Mouse (Mus musculus): ENCODE results near the gene Eci3. TPM values are rescaled to one million over a fixed set of nuclear protein-coding genes. Genes with fewer than 3 reads are reported as not detected.

Eci3 gene
- polyA plus RNA-seq, 1 experiment from 2014 or later, result not detected

DNA sequence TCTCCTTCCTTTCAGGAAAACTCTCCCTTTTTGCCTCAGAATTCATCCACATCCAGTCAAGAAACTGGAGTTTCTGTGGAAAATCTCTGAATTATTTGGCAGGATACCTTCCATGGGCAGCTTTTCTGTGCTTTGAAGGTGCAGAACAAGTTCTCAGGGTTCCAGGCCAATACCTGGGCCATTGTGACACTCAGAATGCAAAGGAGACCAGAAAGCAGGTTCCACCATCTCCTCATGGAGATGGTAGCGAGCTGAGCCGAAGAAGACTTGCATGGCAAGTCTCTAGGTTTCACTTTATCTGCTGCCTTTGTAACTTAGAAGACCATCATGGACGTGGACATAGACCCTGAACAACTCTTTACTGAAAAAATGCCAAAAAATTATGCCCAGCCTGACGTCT, 39.4 kb downstream of the Eci3 start, which contains the start of the genes Fam217a and 4933417A18Rik:
Gene Fam217a, minus strand, starts transcription at position 101 of the 400 bp plus-strand sequence.
Gene 4933417A18Rik, plus strand, starts transcription at position 200 of the 400 bp plus-strand sequence.
- H3K4me1 ChIP-seq (replicated peaks), result no peaks in the 10 kb centered on the region
- H3K27me3 ChIP-seq, result no peaks in the 10 kb centered on the region
- WGBS (ENCODE audit: insufficient replicate concordance), result 52% methylated on average over 4 of the region's 4 CpGs
- H3K4me2 ChIP-seq, result no peak within 1 kb of the TSS
- H3K27ac ChIP-seq (replicated peaks), result no peak within 1 kb of the TSS
- H3K36me3 ChIP-seq (replicated peaks), result no peaks in the 10 kb centered on the region
- no peaks in the 10 kb centered on the region for H3K9me3 ChIP-seq (replicated peaks)
- no peak within 1 kb of the TSS for H3K9ac ChIP-seq
- no peak for ATAC-seq (ENCODE audit: insufficient read depth)
- H3K4me3 ChIP-seq (replicated peaks), result no peak within 1 kb of the TSS

GRCm38 (mm10) chr13:34916520-34917167, 47.0 kb downstream of the Eci3 start:
- WGBS (ENCODE audit: insufficient replicate concordance), result 38% methylated on average over 37 of the region's 37 CpGs
- no peak for ATAC-seq (ENCODE audit: insufficient read depth)

DNA sequence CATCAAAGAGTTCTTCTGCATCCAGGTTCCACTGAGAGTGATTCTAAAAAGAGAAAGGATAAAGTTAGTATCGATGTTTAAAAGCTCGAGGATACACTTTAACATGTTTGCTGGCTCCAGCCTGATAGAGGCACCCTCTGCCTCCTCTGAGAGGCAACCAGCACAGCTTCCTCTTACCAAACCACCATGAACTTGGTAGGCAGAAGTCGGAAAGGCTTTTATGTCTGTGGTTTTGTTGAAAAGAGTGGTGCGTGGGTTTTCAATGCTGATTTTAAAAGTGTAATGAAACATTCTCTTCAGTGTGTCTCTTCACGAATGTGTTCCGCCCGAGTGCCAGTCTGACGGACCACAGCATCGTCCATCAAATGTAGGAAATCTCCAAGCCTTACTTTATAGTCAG, 49.0 kb downstream of the Eci3 start:
- ATAC-seq (ENCODE audit: insufficient read depth), result no peak
- 30% methylated on average over 9 of the region's 9 CpGs for WGBS (ENCODE audit: insufficient replicate concordance)

More at GRCm38 (mm10) chr13:34916520-34917167, 47.0 kb downstream of the Eci3 start:
- Histone ChIP-seq H3K9me3 (replicated peaks) (no peaks in the 10 kb centered on the region), H3K36me3 (replicated peaks) (no peaks in the 10 kb centered on the region), H3K4me1 (replicated peaks) (no peaks in the 10 kb centered on the region), H3K27me3 (peaks cover 11% of the 10 kb centered on the region; the same call in 1 of the 2 replicates), H3K9ac (no peak overlapping the region), H3K4me3 (replicated peaks) (peak overlapping the region; percentile 11), H3K27ac (replicated peaks) (no peak overlapping the region), H3K4me2 (peak overlapping the region; percentile 51)

More for the DNA sequence above, 49.0 kb downstream of the Eci3 start:
- Histone ChIP-seq H3K4me1 (replicated peaks) (no peaks in the 10 kb centered on the region), H3K36me3 (replicated peaks) (no peaks in the 10 kb centered on the region), H3K4me3 (replicated peaks) (no peak overlapping the region), H3K9ac (no peak overlapping the region), H3K27ac (replicated peaks) (no peak overlapping the region), H3K9me3 (replicated peaks) (no peaks in the 10 kb centered on the region), H3K27me3 (peaks cover 11% of the 10 kb centered on the region; the same call in 1 of the 2 replicates), H3K4me2 (no peak overlapping the region)

Other genes starting within 250 kb of the Eci3 start
- 0.07 TPM in 1 of 2 replicates, not detected in the other for gene Fam50b, start 229.0 kb downstream of the Eci3 start, polyA plus RNA-seq (2015; fragmentation: Nextera tagmentation; extraction: Ambion mirVana)
- gene Prpf4b, start 88.5 kb downstream of the Eci3 start, polyA plus RNA-seq (2015; fragmentation: Nextera tagmentation; extraction: Ambion mirVana), result 25.6 and 28.8 TPM in 2 replicates
- 0.10 and 0.16 TPM in 2 replicates for gene Fam217a, start 39.5 kb downstream of the Eci3 start, polyA plus RNA-seq (2015; fragmentation: Nextera tagmentation; extraction: Ambion mirVana)
- not detected in 2 replicates for gene 4933417A18Rik, start 39.4 kb downstream of the Eci3 start, polyA plus RNA-seq (2015; fragmentation: Nextera tagmentation; extraction: Ambion mirVana)
- 44.1 and 46.1 TPM in 2 replicates for gene Eci2, start 63.3 kb upstream of the Eci3 start, polyA plus RNA-seq (2015; fragmentation: Nextera tagmentation; extraction: Ambion mirVana)